Mouse (Mus musculus): ENCODE data around the gene Rapgef4. TPM values are rescaled to one million over a fixed set of nuclear protein-coding genes. Genes with fewer than 3 reads are reported as not detected.
"Not testable (repeated sequence)": the region's sequence is repeated elsewhere in the genome, so short reads cannot be mapped to it uniquely, and the experiment has no call there.

Gene Rapgef4
- total RNA-seq, 2 experiments from 2014 or later, result 389 to 433 TPM

GRCm38 (mm10) chr2:72073121-72073520 lies 92.1 kb downstream of the Rapgef4 start:
- DNase-seq (ENCODE audit: low spot score in 2 of 2), result not testable (repeated sequence)

GRCm38 (mm10) chr2:72074999-72075561 lies 94.0 kb downstream of the Rapgef4 start:
- DNase-seq (ENCODE audit: low spot score in 2 of 2), result no peak

- no peak for DNase-seq (ENCODE audit: low spot score in 2 of 2)
Measured at GRCm38 (mm10) chr2:72077490-72078139, 96.6 kb downstream of the Rapgef4 start.

- no peak for DNase-seq (ENCODE audit: low spot score in 2 of 2)
Measured at GRCm38 (mm10) chr2:72078140-72078521, 97.1 kb downstream of the Rapgef4 start.

DNA sequence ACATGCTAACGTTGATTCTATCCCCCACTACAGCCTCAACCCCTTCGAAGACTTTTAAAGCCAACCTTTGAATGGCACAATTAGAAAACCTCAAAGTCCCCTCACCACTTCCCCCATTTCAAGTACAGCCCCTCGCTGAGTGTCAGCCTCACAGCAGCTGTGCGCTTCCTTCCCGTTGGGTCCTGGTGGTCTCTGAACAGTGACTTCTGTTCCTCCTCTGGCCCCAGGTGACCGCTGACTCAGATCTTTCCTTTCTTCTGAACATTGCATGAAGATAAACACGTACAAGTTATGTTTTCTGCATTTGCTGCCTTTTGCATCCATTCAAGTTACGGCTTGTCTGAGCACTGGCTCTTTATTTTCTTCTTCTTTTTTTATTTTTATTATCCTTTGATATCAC lies 98.1 kb downstream of the Rapgef4 start:
- DNase-seq (ENCODE audit: low spot score in 2 of 2), result no peak

GRCm38 (mm10) chr2:72082846-72083245 lies 101.8 kb downstream of the Rapgef4 start:
- DNase-seq (ENCODE audit: low spot score in 2 of 2), result no peak

GRCm38 (mm10) chr2:72088886-72089285 lies 107.8 kb downstream of the Rapgef4 start:
- DNase-seq (ENCODE audit: low spot score in 2 of 2), result no peak

- DNase-seq (ENCODE audit: low spot score in 2 of 2), result no peak
Measured at GRCm38 (mm10) chr2:72090061-72090460, 109.0 kb downstream of the Rapgef4 start.

DNA sequence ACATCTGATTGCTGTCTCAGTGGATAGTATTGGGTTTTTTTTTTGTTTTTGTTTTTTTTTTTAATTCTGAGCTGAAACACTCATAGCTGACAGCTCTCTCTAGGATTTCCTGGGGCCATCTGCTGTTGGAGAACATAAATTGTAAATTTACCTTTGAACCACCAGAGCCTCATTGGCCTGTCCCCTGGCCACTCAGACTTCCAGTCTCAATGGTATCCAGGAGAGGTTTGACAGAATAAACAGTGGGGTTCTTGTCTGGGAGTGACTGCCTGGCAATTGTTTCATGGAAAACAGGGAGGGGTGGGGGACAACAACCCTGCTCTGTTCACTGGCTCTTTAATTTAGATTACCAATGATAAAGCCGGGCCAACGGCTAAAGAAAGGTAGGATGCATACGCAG lies 111.0 kb downstream of the Rapgef4 start:
- DNase-seq (ENCODE audit: low spot score in 2 of 2), result no peak

DNA sequence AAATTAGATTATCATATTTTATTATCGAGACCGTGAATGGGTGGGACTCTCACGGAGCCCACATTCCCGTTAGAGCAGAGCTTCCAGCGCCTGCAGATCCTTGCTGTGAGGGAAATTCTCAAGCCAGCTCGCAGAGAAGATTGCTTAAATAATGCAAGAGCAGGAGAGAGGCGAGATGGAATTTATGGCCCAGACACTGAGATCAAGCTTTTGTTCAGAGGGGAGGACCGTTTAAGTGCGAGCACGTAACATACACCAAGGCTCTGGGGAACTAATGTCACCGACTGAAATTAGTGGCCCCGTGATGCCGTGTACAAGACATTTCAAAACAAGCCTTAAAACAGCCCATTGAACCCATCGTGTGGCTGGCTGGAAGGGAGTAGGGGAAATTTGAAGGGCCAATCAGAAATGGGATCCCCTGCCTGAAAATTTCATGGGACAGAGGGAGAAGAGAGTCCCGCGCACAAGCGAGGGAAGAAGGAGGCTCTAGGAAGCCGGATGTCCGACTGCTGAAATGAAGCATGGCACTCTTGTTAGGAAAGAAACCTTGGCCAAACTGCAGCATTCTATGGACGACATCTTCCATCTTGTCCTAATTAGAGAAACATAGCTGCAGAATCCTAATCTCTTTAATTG lies 112.5 kb downstream of the Rapgef4 start:
- no peak for DNase-seq (ENCODE audit: low spot score in 2 of 2)

- no peak for DNase-seq (ENCODE audit: low spot score in 2 of 2)
Measured at GRCm38 (mm10) chr2:72094038-72094437, 113.0 kb downstream of the Rapgef4 start.

- DNase-seq (ENCODE audit: low spot score in 2 of 2), result no peak
Measured at GRCm38 (mm10) chr2:72094446-72094845, 113.4 kb downstream of the Rapgef4 start.

- DNase-seq (ENCODE audit: low spot score in 2 of 2), result no peak
Measured at GRCm38 (mm10) chr2:72095002-72095401, 114.0 kb downstream of the Rapgef4 start.

- DNase-seq (ENCODE audit: low spot score in 2 of 2), result no peak
Measured at GRCm38 (mm10) chr2:72096345-72096744, 115.3 kb downstream of the Rapgef4 start.

DNA sequence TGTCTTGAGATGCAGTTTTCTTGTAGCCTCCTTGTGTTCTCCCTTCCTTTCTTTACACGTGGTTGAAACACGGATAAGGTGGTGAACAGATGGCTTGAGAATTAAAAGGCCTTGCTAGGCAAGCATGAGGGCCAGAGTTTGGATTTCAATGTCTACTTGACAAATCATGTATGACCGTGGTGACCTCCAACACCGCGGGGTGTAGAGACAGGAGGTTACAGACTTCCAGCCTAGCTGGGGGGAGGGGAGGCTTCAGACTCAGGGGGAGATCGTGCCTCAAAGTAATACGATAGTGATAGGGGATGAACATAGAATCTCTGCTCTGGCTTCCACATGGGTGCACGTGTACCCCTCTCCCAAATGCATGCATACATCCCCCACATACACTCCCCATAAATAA lies 117.3 kb downstream of the Rapgef4 start:
- DNase-seq (ENCODE audit: low spot score in 2 of 2), result no peak

GRCm38 (mm10) chr2:72104604-72105003 lies 123.6 kb downstream of the Rapgef4 start:
- no peak for DNase-seq (ENCODE audit: low spot score in 2 of 2)

- DNase-seq (ENCODE audit: low spot score in 2 of 2), result no peak
Measured at GRCm38 (mm10) chr2:72107525-72108180, 126.6 kb downstream of the Rapgef4 start.

GRCm38 (mm10) chr2:72108448-72109312 lies 127.6 kb downstream of the Rapgef4 start:
- DNase-seq (ENCODE audit: low spot score in 2 of 2), result peak; percentile 39 to 69

DNA sequence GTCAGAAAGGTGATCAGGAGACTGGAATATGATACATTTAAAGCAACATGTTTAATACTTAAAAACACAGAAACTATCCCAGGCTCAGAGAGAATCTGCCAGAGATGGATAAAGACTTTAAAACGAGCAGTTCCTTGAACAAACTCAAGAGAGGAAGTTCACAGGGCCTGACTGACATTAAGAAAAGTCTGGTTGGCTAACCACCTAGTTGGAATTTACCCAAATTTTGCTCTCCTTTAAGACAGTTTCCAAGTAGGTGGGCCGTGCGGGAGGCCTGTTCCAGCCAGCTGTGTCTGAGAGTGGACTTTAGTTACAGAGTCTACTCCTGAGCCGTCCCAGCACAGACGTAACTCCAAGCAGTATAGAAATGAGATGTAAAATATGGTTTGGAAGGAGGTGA lies 129.4 kb downstream of the Rapgef4 start:
- DNase-seq (ENCODE audit: low spot score in 2 of 2), result no peak

GRCm38 (mm10) chr2:72113716-72114115 lies 132.7 kb downstream of the Rapgef4 start:
- DNase-seq (ENCODE audit: low spot score in 2 of 2), result no peak

- no peak for DNase-seq (ENCODE audit: low spot score in 2 of 2)
Measured at GRCm38 (mm10) chr2:72114148-72114559, 133.1 kb downstream of the Rapgef4 start.

Data from layer of hippocampus, adult 18-20 months (tissue).